Mouse (Mus musculus) ES-E14 (cell line): Measurements from ENCODE around the gene Crygb. TPM values are rescaled to one million over a fixed set of nuclear protein-coding genes. Genes with fewer than 3 reads are reported as not detected.

Experiments used
- DNase-seq: peaks from one replicate; pipeline ENCODE4 v3.0.0-alpha.2; 2013; ENCODE audit warnings: low read depth, low spot score
- H3K27ac ChIP-seq: 2 replicates; pipeline ENCODE4 v1.5.1; 2012; ENCODE audit warnings: low read depth, mild to moderate bottlenecking, low read length, moderate library complexity, mixed read lengths; ENCODE audit not compliant: poor library complexity, insufficient read depth, severe bottlenecking
- H3K36me3 ChIP-seq: 2 replicates; pipeline ENCODE4 v1.6.1; 2012; ENCODE audit warnings: mild to moderate bottlenecking, low read length, moderate library complexity, mixed read lengths; ENCODE audit not compliant: control insufficient read depth, poor library complexity, insufficient read depth, severe bottlenecking
- H3K4me1 ChIP-seq, 2 experiments: fragments of 150-350 bp in 1 of 2; sonication (generic) in 1 of 2; 2 replicates each; pipeline ENCODE4 v1.6.1; 2012; ENCODE audit warnings: low read length in 2 of 2, mild to moderate bottlenecking in 1 of 2, mixed read lengths in 1 of 2; ENCODE audit not compliant: control insufficient read depth in 2 of 2, insufficient read depth in 2 of 2, poor library complexity in 1 of 2
- H3K4me3 ChIP-seq, 2 experiments: fragments of 150-350 bp in 1 of 2; sonication (generic) in 1 of 2; 2 replicates each; pipeline ENCODE4 v1.5.1; 2012; ENCODE audit warnings: low read length in 2 of 2, low read depth in 1 of 2, mild to moderate bottlenecking in 1 of 2, mixed read lengths in 1 of 2; ENCODE audit not compliant: insufficient read depth in 1 of 2, poor library complexity in 1 of 2, severe bottlenecking in 1 of 2
- H3K9ac ChIP-seq: 2 replicates; pipeline ENCODE4 v1.6.1; 2012; ENCODE audit warnings: low read depth, mild to moderate bottlenecking, low read length, mixed read lengths; ENCODE audit not compliant: poor library complexity, insufficient read depth, severe bottlenecking
- H3K9me3 ChIP-seq: fragments of 150-350 bp; sonication (generic); 2 replicates; pipeline ENCODE4 v1.6.1; 2012; ENCODE audit warnings: low read depth, mild to moderate bottlenecking, low read length; ENCODE audit not compliant: control insufficient read depth, insufficient read depth
- CHD2 ChIP-seq: IDR thresholded peaks from 2 replicates; pipeline ENCODE4 v1.6.1; 2014; ENCODE audit warnings: mild to moderate bottlenecking, low read depth, low read length, inconsistent platforms
- HCFC1 ChIP-seq: IDR thresholded peaks from 2 replicates; pipeline ENCODE4 v1.6.1; 2012; ENCODE audit warnings: low read length, inconsistent platforms, borderline replicate concordance; ENCODE audit not compliant: insufficient read depth
- MAFK ChIP-seq: IDR thresholded peaks from 2 replicates; pipeline ENCODE4 v1.6.1; 2014; ENCODE audit warnings: mild to moderate bottlenecking, low read depth, low read length, inconsistent platforms; ENCODE audit not compliant: insufficient read depth
- ZC3H11A ChIP-seq: IDR thresholded peaks from 2 replicates; pipeline ENCODE4 v1.6.1; 2012; ENCODE audit warnings: low read depth, mild to moderate bottlenecking, inconsistent platforms, low read length, borderline replicate concordance
- ZNF384 ChIP-seq: IDR thresholded peaks from 2 replicates; pipeline ENCODE4 v1.6.1; 2012; ENCODE audit warnings: low read depth, low read length, inconsistent platforms
- in situ Hi-C, 2 experiments: fragments of 600-800 bp; cut with MboI; formaldehyde crosslinking; loops; one replicate each; pipeline ENCODE4 v1.15.1; 2025; ENCODE audit warnings: low sequenced_read_pairs in 2 of 2, inconsistent platforms in 1 of 2; ENCODE audit not compliant: unreplicated experiment in 2 of 2
- total RNA-seq: library from RNA; depleted of rRNA; stranded (reverse); fragments of 300-350 nt; gene quantifications from 2 replicates; pipeline ENCODE4 v1.2.3, GENCODE M21; 2012; rRNA removed

Crygb gene
- 0.48 and 0.67 TPM in 2 replicates for total RNA-seq

DNA sequence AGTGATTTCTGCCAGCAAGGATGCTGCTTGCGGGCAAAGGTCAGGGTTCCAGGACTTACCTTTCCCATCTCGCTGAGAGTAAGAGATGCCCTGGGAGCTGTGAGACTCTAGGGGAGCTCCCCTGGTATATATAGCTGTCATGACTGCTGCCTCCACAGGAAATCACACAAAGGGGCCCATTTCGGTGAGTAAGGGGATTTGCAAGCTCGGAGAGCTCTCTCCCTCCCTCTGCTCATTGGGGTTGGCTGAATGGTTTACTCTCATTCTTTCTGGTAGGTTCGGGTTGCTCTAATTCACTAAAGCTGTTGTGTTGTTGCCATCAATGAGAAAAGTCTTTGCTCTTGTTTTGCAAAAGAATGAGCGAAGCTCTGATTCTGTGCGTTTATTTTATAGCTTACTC, at the start of gene Crygb:
Crygb (minus strand) TSS at position 101 of the 400 bp plus-strand sequence.
- no peak within 1 kb of the TSS for H3K9ac ChIP-seq

DNA sequence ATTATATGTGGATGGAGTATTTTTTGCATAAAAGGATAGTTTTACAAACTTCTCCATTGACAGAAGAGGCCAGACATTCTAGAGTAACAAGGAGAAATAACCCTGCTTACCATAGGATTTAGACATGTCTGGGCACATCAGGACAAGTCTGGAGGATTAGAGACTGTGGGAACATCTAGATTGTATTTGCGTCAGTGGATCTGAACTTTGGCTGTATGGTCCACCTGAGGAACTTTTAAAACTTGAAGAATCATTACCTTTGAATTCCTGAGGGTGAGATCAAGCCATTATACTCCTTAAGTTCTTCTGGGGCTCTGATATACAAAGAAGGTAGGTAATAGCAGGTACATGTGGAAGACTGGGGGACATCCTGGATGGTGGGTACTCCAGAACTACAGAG, 49.6 kb upstream of the Crygb start:
- TF ChIP-seq ZNF384 (no peak), MAFK (no peak), HCFC1 (no peak), ZC3H11A (no peak), CHD2 (no peak)
- H3K9me3 ChIP-seq: no peaks in the 10 kb centered on the region
- H3K27ac ChIP-seq: no peak overlapping the region
- H3K4me1 ChIP-seq: no peaks in the 10 kb centered on the region
- in situ Hi-C loops: no loop called here
- H3K36me3 ChIP-seq: no peaks in the 10 kb centered on the region
- DNase-seq: no peak
- H3K9ac ChIP-seq: no peak overlapping the region
- no peak overlapping the region for H3K4me3 ChIP-seq

More for the DNA sequence above, at the start of gene Crygb:
- in situ Hi-C loops: no loop called here
- H3K4me3 ChIP-seq: peak within 1 kb of the TSS in 1 of 2 experiments; percentile 46; a peak in 2 of 4 replicates
- DNase-seq: no peak
- H3K27ac ChIP-seq: no peak within 1 kb of the TSS
- no peaks in the 10 kb centered on the region for H3K9me3 ChIP-seq
- H3K36me3 ChIP-seq: no peaks in the 10 kb centered on the region
- no peak for TF ChIP-seq CHD2
- no peak for TF ChIP-seq ZC3H11A
- no peaks in the 10 kb centered on the region for H3K4me1 ChIP-seq

- H3K9ac ChIP-seq: no peak overlapping the region
- no peaks in the 10 kb centered on the region for H3K9me3 ChIP-seq
- no peak overlapping the region for H3K27ac ChIP-seq
- DNase-seq: no peak
- no peak overlapping the region for H3K4me3 ChIP-seq
- TF ChIP-seq HCFC1: no peak
- no peaks in the 10 kb centered on the region for H3K4me1 ChIP-seq
- in situ Hi-C loops: no loop called here
- no peaks in the 10 kb centered on the region for H3K36me3 ChIP-seq
Observed at GRCm38 (mm10) chr1:65130226-65130625, 48.1 kb upstream of the Crygb start.

GRCm38 (mm10) chr1:65129634-65130180, 47.6 kb upstream of the Crygb start:
- in situ Hi-C loops: no loop called here

GRCm38 (mm10) chr1:65122574-65123372, 40.7 kb upstream of the Crygb start, which contains the start of gene D630023F18Rik:
D630023F18Rik (minus strand) TSS chr1:65123214.
- no peak within 1 kb of the TSS for H3K4me3 ChIP-seq
- in situ Hi-C loops: no loop called here

More at GRCm38 (mm10) chr1:65129634-65130180, 47.6 kb upstream of the Crygb start:
- no peaks in the 10 kb centered on the region for H3K4me1 ChIP-seq
- no peak overlapping the region for H3K4me3 ChIP-seq
- no peak for DNase-seq
- H3K27ac ChIP-seq: no peak overlapping the region
- H3K36me3 ChIP-seq: no peaks in the 10 kb centered on the region
- H3K9ac ChIP-seq: no peak overlapping the region
- no peak for TF ChIP-seq CHD2
- no peak for TF ChIP-seq MAFK
- TF ChIP-seq ZC3H11A: no peak
- TF ChIP-seq HCFC1: no peak
- no peak for TF ChIP-seq ZNF384
- H3K9me3 ChIP-seq: no peaks in the 10 kb centered on the region

More at GRCm38 (mm10) chr1:65122574-65123372, 40.7 kb upstream of the Crygb start, which contains the start of gene D630023F18Rik:
- Histone ChIP-seq H3K36me3 (no peaks in the 10 kb centered on the region), H3K27ac (no peak within 1 kb of the TSS), H3K4me1 (no peaks in the 10 kb centered on the region), H3K9ac (no peak within 1 kb of the TSS), H3K9me3 (no peaks in the 10 kb centered on the region)
- DNase-seq: no peak
- TF ChIP-seq CHD2 (no peak), HCFC1 (no peak), MAFK (no peak), ZNF384 (no peak), ZC3H11A (no peak)
